ENCODE assay signal across 9 mouse cellular contexts in the genomic region with DNA sequence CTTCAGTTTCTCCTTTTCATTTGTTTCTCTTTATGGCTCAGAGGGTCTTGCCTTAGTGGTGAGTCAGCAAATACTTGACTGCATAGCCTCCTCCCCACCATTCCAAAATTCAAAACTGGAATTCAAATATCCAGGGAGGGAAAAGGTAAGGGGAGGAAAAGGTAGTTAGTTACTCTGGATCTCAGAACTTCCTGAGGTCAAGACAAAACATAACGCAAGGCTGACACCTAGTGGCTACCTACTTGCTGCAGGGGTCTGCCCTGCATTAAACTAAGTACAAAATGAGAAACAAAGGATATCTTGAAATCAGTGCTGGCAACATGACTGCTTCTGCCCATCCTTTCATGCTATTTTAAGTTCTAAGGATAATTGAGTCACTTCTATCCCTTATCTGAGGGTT. TPM values are rescaled to one million over a fixed set of nuclear protein-coding genes. Genes with fewer than 3 reads are reported as not detected.
A peak's percentile ranks its signal among the peaks of the same experiment; 100 is the strongest.
DNase-seq lines count a peak whose midpoint lies in the region; ATAC-seq and TF ChIP-seq lines count a peak whose summit lies in the region.
"Had no signal": no experiment of that assay in that cellular context is flagged by ENCODE, and none has a peak within 500 bp of the region (broad histone marks: within the 10 kb centered on the region; RNA-seq: fewer than 3 reads in every experiment).

No protein-coding gene starts in this region.

- WGBS in bone marrow, adult 2 months: 5% methylated on average over 1 of the region's 1 CpGs

- H3K27me3 ChIP-seq in E14TG2a.4 (ENCODE audit: insufficient read depth, low read length): 0 out of 2 replicates have a peak, but pooled peaks cover 3% of the 10 kb centered on the region

- ATAC-seq in hematopoietic stem cell, adult 5-6 weeks (replicated peaks in 1 of 2; ENCODE audit: insufficient read depth in 1 of 2, low FRiP score in 2 of 2, low TSS enrichment in 1 of 2, low read depth in 1 of 2, poor library complexity in 2 of 2, severe bottlenecking in 2 of 2): peak; percentile 74 to 89

- no peaks in the 10 kb centered on the region for H3K36me3 ChIP-seq in E14TG2a.4 (ENCODE audit: insufficient read depth, low read length)

- H3K9me3 ChIP-seq in E14TG2a.4 (ENCODE audit: low read length): peaks cover 7% of the 10 kb centered on the region; the same call in 1 of the 2 replicates

- TF ChIP-seq POLR2A in bone marrow, adult 2 months (IDR thresholded peaks at IDR 0.05; ENCODE audit: borderline replicate concordance, control insufficient read depth, low read depth, low read length): no peak

- no peaks in the 10 kb centered on the region for H3K4me1 ChIP-seq in E14TG2a.4 (replicated peaks; ENCODE audit: low read depth, low read length)
- no peaks in the 10 kb centered on the region for H3K4me1 ChIP-seq in bone marrow, adult 2 months (ENCODE audit: control insufficient read depth, insufficient read depth, low read length)

- H3K4me3 ChIP-seq in E14TG2a.4 (replicated peaks; ENCODE audit: low read length): no peak overlapping the region
- no peak overlapping the region for H3K4me3 ChIP-seq in bone marrow, adult 2 months (replicated peaks; ENCODE audit: control insufficient read depth, low read depth, low read length)

- TF ChIP-seq CTCF in E14TG2a.4 (conservative IDR thresholded peaks at IDR 0.05; ENCODE audit: low read length): peak; percentile 63
- TF ChIP-seq CTCF in bone marrow, adult 2 months (IDR thresholded peaks at IDR 0.05; ENCODE audit: control insufficient read depth, insufficient read depth, low read length): peak; percentile 52

- intact Hi-C loops in heart, postnatal 25 days (cut with DNase I): no loop called here
- intact Hi-C loops in left cerebral cortex, postnatal 25 days (cut with DNase I): loop anchor here (1.0 kb wide), 1 partner anchor 779 kb away; no protein-coding TSS in a partner anchor

- peak; percentile 30 for DNase-seq in heart, postnatal 4 days
- DNase-seq in heart, postnatal 25 days (ENCODE audit: low spot score): no peak
- DNase-seq in left cerebral cortex, postnatal 25 days (ENCODE audit: low spot score in 2 of 2): peak; percentile 35 to 37
- DNase-seq in right cerebral cortex, adult 18-20 months: peak; percentile 17
- DNase-seq in cerebellum, postnatal 36 days: no peak

- H3K27ac ChIP-seq in bone marrow, adult 2 months (ENCODE audit: control insufficient read depth, insufficient read depth, low read depth, low read length, poor library complexity): no peak overlapping the region

RNA-seq across cellular contexts. Expression of gene Gm5150, which starts 37.1 kb away (rescaled TPM):
- not detected for total RNA-seq in heart, postnatal 4 days (2021)
- total RNA-seq in heart, postnatal 25 days (2021): not detected
- polyA plus RNA-seq in bone marrow, adult 2 months (2011; ENCODE audit: insufficient read depth, insufficient read length, low replicate concordance, missing spikeins): 2.3 and 4.2 TPM in 2 replicates
- not detected in 2 replicates for total RNA-seq in hematopoietic stem cell, adult 5-6 weeks (2017)
- not detected for total RNA-seq in left cerebral cortex, postnatal 25 days (2021)
- total RNA-seq: layer of hippocampus, postnatal 25 days had no signal

Comparison
In these comparisons a context has a peak if more than half of its experiments do, and no peak if none do; other contexts are left out.
1. DNase-seq: peak in heart, postnatal 4 days (single experiment), left cerebral cortex, postnatal 25 days (2 of 2) and right cerebral cortex, adult 18-20 months (single experiment); none in heart, postnatal 25 days (single experiment) and cerebellum, postnatal 36 days (0 of 2).